Comparison of ENCODE assay signal across 1 mouse cellular context in the genomic region with DNA sequence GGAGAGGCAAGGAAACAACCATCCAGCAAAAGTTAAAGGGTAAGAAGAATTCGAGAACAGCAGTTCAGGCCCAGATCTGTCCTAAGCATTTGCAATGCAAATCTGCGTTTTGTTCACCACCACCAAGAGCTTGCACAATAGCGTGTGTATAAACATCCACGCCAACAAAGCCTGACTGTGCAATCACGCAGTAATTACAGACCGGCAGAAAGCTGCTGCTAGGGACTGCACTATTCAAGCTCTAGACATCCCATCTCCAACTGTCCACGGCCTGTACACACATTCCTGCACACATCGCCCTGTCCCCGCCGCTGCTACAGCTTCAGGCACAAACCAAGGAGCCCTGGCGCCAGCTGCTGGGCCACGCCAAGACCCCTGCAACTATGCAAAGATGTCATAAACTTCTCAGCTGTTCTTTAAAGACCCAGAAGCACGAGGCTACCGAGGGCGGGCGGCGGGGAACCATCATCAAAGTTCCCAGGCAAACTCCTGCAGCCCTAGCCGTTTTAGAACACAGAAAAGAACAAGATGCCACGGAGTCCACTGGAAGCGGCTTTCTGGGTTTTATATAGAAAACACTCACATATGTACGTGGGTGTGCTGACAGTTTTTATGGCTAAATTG.
TF ChIP-seq lines count a peak whose summit lies in the region.

No protein-coding gene starts in this region.

TF ChIP-seq in MEL, 35 proteins besides CTCF, POLR2A, EP300 and RAD21 (continued from another document):
- no peak for TF ChIP-seq BHLHE40 (IDR thresholded peaks at IDR 0.05; ENCODE audit: borderline replicate concordance, low read depth, low read length)
- TF ChIP-seq MAFK (IDR thresholded peaks at IDR 0.05; ENCODE audit: borderline replicate concordance, low read depth, low read length), result no peak
- TF ChIP-seq MXI1 (IDR thresholded peaks at IDR 0.05; ENCODE audit: low read depth, low read length), result no peak
- no peak for TF ChIP-seq MAX (IDR thresholded peaks at IDR 0.05; ENCODE audit: low read length)
- no peak for TF ChIP-seq MYC (IDR thresholded peaks at IDR 0.05; ENCODE audit: low read depth, low read length)
- no peak for TF ChIP-seq ELF1 (IDR thresholded peaks at IDR 0.05; ENCODE audit: low read depth, low read length)
- TF ChIP-seq E2F4 (IDR thresholded peaks at IDR 0.05; ENCODE audit: borderline replicate concordance, low read depth, low read length), result no peak
- no peak for TF ChIP-seq ETS1 (IDR thresholded peaks at IDR 0.05; ENCODE audit: low read depth, low read length)
- no peak for TF ChIP-seq TAL1 (IDR thresholded peaks at IDR 0.05; ENCODE audit: low read length)
- TF ChIP-seq ZKSCAN1 (IDR thresholded peaks at IDR 0.05; ENCODE audit: low read depth, low read length), result no peak
